Mouse (Mus musculus) erythroblast, embryonic 14.5 days (primary cell): ENCODE measurements around the gene Usp1. TPM values are rescaled to one million over a fixed set of nuclear protein-coding genes. Genes with fewer than 3 reads are reported as not detected.

ENCODE experiments used
- H3K27me3 ChIP-seq: 2 replicates; pipeline ENCODE4 v1.6.1; 2012; ENCODE audit warnings: inconsistent platforms; ENCODE audit not compliant: control insufficient read depth
- H3K36me3 ChIP-seq: 2 replicates; pipeline ENCODE4 v1.6.1; 2012; ENCODE audit warnings: mild to moderate bottlenecking, inconsistent platforms; ENCODE audit not compliant: control insufficient read depth
- H3K4me1 ChIP-seq: 2 replicates; pipeline ENCODE4 v1.6.1; 2012; ENCODE audit warnings: inconsistent platforms; ENCODE audit not compliant: control insufficient read depth
- H3K4me3 ChIP-seq: replicated peaks from 2 replicates; pipeline ENCODE3; 2012; ENCODE audit warnings: moderate library complexity, mild to moderate bottlenecking, inconsistent platforms
- H3K9me3 ChIP-seq: 2 replicates; pipeline ENCODE4 v1.6.1; 2012; ENCODE audit warnings: low read length, inconsistent platforms, mixed read lengths; ENCODE audit not compliant: control insufficient read depth
- GATA1 ChIP-seq: IDR thresholded peaks from 2 replicates; pipeline ENCODE4 v1.6.1; 2012; ENCODE audit warnings: low read length, inconsistent platforms, mixed read lengths
- TAL1 ChIP-seq: IDR thresholded peaks from 3 replicates; pipeline ENCODE4 v1.6.1; 2012; ENCODE audit warnings: low read length, inconsistent platforms, mixed read lengths
- polyA plus RNA-seq: library from polyadenylated mRNA; stranded (reverse); fragments of >175 nt; gene quantifications from 2 replicates; pipeline ENCODE4 v1.2.3, GENCODE M21; 2012

The Usp1 gene
- polyA plus RNA-seq: 23.8 and 34.9 TPM in 2 replicates

- H3K4me1 ChIP-seq: peaks cover 25% of the 10 kb centered on the region
- H3K9me3 ChIP-seq: no peaks in the 10 kb centered on the region
- peaks cover 18% of the 10 kb centered on the region for H3K36me3 ChIP-seq
- TF ChIP-seq TAL1 (no peak), GATA1 (no peak)
- H3K4me3 ChIP-seq: peak within 1 kb of the TSS; percentile 97
- no peaks in the 10 kb centered on the region for H3K27me3 ChIP-seq
Observed at GRCm38 (mm10) chr4:98923568-98924070, at the start of gene Usp1. TSS of gene Usp1 (plus strand) at chr4:98923810.

DNA sequence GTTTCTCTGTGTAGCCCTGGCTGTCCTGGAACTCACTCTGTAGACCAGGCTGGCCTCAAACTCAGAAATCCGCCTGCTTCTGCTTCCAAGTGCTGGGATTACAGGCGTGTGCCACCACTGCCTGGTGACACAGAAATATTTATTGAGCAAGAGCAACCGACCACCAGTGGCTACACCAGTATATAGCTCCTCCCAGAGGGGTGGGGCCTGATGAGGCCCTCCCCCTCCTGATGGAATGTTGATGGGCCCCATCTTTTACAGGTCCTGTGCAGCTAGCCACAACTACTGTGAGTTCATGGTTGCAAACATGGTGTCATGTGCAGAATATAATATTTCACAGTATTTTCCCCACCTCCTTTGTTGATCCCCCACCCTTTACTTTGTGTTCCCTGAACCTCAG is 40.9 kb upstream of the Usp1 start:
- no peaks in the 10 kb centered on the region for H3K9me3 ChIP-seq
- H3K27me3 ChIP-seq: no peaks in the 10 kb centered on the region
- H3K36me3 ChIP-seq: no peaks in the 10 kb centered on the region
- no peak for TF ChIP-seq TAL1
- TF ChIP-seq GATA1: no peak
- H3K4me3 ChIP-seq: no peak overlapping the region
- H3K4me1 ChIP-seq: no peaks in the 10 kb centered on the region

DNA sequence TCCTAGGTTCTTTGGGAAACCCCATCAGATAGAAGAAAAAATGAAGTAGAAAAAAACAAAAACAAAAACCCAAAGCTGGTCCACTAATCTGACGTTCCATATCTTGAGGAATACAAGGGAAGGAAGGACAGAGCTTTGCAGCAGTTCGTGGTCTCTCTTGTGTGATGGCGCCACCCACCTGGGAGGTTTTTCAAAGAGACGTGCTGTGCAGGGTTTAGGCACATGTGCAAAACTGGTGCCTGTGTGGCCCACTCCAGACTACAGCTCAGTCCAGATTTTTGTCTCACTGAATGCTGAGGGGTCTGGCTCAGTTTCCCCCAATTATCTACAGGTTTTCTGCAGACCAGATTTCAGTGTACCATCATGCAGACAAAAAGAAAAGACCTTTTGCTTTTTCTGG is 37.2 kb upstream of the Usp1 start:
- Histone ChIP-seq H3K27me3 (no peaks in the 10 kb centered on the region), H3K9me3 (no peaks in the 10 kb centered on the region), H3K4me3 (no peak overlapping the region), H3K4me1 (no peaks in the 10 kb centered on the region), H3K36me3 (no peaks in the 10 kb centered on the region)
- TF ChIP-seq TAL1 (no peak), GATA1 (no peak)

DNA sequence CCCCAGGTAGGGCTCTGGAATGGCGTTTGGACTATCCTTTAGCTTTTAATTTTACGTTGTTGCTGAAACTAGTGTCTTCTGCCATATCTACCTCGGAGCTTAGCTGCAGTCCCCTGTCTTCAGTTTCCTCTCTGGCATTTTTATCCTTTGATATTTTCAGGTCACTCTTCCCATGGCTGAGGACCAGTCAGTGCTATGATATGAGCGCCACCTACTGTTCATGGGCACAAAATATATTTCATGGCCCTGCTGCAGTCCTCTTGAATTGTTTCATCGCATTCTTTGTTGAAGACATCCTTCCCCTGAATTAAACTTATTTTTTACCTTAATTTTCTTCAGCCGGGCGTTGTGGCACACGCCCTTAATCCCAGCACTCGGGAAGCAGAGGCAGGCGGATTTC is 36.5 kb upstream of the Usp1 start:
- Histone ChIP-seq H3K36me3 (no peaks in the 10 kb centered on the region), H3K27me3 (no peaks in the 10 kb centered on the region), H3K4me3 (no peak overlapping the region), H3K9me3 (no peaks in the 10 kb centered on the region), H3K4me1 (no peaks in the 10 kb centered on the region)
- TF ChIP-seq TAL1 (no peak), GATA1 (no peak)

DNA sequence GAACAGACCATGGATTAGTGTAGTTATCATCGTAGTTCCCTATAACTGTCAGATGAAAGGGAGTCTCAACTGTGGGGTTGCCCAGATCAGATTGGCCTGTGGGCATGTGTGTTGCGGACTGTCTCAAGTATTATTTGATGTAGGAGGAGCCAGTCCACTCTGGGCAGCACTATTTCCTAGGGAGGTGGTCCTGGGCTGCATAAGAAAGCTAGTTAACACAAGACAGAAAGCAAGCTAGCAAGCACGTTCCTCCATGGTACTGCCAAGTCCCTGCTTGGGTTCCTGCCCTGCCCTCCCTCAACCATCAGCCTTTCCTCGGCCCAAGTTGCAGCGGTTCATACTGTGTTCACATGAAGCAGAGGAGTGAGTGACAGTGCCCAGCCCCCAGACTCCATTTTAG is 13.4 kb upstream of the Usp1 start:
- no peak for TF ChIP-seq TAL1
- no peak for TF ChIP-seq GATA1
- Histone ChIP-seq H3K36me3 (no peaks in the 10 kb centered on the region), H3K9me3 (no peaks in the 10 kb centered on the region; the same call in 1 of the 2 replicates), H3K27me3 (0 out of 2 replicates have a peak, but pooled peaks cover 2% of the 10 kb centered on the region), H3K4me1 (no peaks in the 10 kb centered on the region), H3K4me3 (no peak overlapping the region)

DNA sequence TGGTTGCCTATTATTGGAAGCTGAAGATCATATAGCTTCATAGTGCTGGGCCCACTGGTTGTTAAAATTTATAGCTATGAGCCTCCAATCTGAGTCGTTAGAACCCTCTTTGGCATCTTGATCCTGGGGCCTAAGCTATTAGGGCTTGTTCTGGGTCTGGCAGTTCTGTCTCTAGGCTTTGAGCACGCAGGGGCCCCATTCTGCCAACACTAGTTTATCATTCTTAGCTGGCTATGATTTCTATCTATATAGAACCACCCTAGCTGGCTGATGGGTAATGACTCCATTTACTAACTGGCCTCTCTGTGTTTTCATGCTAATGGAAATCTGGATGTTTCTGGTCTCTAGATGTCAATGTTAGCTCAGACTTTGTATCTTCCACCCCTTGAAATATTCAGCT is 5.9 kb upstream of the Usp1 start:
- no peak overlapping the region for H3K4me3 ChIP-seq
- TF ChIP-seq GATA1 (no peak), TAL1 (no peak)
- no peaks in the 10 kb centered on the region for H3K36me3 ChIP-seq
- no peaks in the 10 kb centered on the region for H3K9me3 ChIP-seq
- H3K27me3 ChIP-seq: 0 out of 2 replicates have a peak, but pooled peaks cover 2% of the 10 kb centered on the region
- peaks cover 10% of the 10 kb centered on the region for H3K4me1 ChIP-seq

DNA sequence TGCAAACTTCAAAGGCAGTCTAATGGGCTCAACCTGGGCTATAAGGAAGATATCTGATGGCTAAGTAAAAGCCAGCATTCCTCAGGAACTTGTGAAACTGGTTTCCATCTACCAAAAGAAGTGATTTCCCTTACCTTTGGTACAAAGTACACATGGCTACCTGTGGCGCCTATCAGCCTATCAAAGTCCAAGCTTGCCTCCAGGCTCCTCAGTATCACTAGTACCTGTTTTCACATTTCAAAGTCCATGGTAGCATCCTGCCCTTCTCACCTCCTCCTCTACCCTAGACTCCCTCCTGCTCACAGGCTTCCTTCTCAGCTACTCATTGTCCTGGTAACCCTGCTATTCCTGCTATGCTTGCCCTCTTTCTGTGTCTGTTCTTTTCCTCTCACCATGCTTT is 5.4 kb upstream of the Usp1 start:
- TF ChIP-seq GATA1 (no peak), TAL1 (no peak)
- 0 out of 2 replicates have a peak, but pooled peaks cover 2% of the 10 kb centered on the region for H3K27me3 ChIP-seq
- H3K9me3 ChIP-seq: no peaks in the 10 kb centered on the region
- H3K4me1 ChIP-seq: peaks cover 11% of the 10 kb centered on the region
- no peak overlapping the region for H3K4me3 ChIP-seq
- H3K36me3 ChIP-seq: no peaks in the 10 kb centered on the region

DNA sequence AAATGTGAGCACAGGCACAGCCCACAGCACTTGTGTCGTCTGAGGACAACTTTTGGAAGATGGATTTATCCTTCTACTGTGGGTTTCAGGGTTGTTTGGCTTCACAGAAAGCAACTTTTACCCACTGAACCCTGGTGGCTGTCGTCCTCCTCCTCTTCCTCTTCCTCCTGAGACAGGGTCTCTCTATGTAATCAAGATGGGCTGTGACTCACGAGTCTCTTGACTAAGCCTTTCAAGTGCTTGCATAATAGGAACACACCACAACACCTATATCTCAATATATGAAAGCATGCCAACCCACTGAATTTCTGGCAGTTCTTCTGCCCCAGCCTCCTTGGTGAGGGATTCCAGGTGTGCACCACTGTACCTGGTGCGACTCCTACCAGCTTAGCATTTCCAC is 2.7 kb upstream of the Usp1 start:
- no peak for TF ChIP-seq TAL1
- no peak for TF ChIP-seq GATA1
- no peaks in the 10 kb centered on the region for H3K9me3 ChIP-seq
- peaks cover 19% of the 10 kb centered on the region for H3K4me1 ChIP-seq
- no peak overlapping the region for H3K4me3 ChIP-seq
- peaks cover 4% of the 10 kb centered on the region for H3K36me3 ChIP-seq
- H3K27me3 ChIP-seq: no peaks in the 10 kb centered on the region

DNA sequence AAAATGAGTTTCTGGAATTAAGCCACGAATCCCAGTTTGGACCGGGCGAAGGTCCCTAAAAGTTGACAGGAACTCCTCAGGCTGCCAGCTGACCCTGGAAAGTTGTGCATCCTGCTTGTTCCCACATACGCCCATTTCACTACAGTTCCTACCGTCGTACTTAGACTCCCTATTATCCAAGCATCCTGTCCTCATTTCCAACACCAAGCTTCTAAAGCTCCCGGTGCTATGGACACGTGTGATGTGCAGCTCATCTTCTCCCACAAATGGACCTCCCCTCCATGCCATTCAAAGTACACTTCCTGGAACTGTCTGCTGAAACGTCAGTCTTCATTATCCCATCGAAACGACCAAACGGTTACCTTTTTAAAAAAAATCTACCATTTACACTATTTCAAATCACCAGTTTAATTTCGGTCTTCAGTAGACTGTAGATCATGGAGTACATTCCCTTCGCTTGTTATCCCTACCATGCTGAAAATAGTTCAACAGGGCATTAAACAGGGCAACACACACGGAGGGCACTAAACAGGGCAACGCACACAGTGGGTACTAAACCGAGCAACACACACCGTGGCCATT is 1.5 kb upstream of the Usp1 start:
- Histone ChIP-seq H3K9me3 (no peaks in the 10 kb centered on the region), H3K4me1 (peaks cover 25% of the 10 kb centered on the region), H3K27me3 (no peaks in the 10 kb centered on the region), H3K36me3 (peaks cover 9% of the 10 kb centered on the region), H3K4me3 (peak overlapping the region; percentile 97)
- TF ChIP-seq TAL1 (no peak), GATA1 (no peak)
